Mouse (Mus musculus) erythroid progenitor cell, adult 5-6 weeks (primary cell): ENCODE data around the gene Fubp3. TPM values are rescaled to one million over a fixed set of nuclear protein-coding genes. Genes with fewer than 3 reads are reported as not detected.

Experiments
- ATAC-seq: replicated peaks from 2 replicates; pipeline ENCODE4 v1.8.0; 2016; ENCODE audit warnings: moderate number of reproducible peaks, mild to moderate bottlenecking, moderate TSS enrichment, inconsistent platforms; ENCODE audit not compliant: poor library complexity, low FRiP score, severe bottlenecking
- total RNA-seq, 2 experiments: library from RNA; stranded (forward) in 1 of 2; stranded (reverse) in 1 of 2; fragments of 150-400 nt in 1 of 2; fragments of 186-747, 209-891 nt in 1 of 2; gene quantifications; 2 replicates each; pipeline versions ENCODE4 v1.2.3 to v1.2.4; 2015 to 2017; ENCODE audit warnings: low replicate concordance in 2 of 2

Fubp3 gene
- total RNA-seq, 2 experiments from 2014 or later, result 3.4 to 3.6 TPM

DNA sequence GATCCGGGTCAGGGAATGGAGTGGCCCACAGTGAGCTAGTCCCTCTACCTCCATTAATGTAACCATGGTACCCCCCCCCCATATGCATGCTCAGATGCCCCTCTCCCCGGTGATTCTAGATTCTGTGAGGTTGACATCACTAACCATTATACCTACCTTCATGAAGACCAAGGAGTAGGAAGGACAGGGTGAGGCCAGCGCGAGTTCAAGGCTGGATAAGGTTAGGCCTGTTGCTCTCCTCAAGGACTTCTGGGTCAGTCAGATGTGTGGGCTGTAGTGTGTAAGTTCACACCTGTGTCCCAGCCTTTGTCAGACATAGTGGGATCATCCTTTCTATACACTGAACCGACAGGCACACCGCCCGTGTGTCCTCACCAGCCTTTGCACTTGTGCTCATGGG lies 83.9 kb downstream of the Fubp3 start:
- no peak for ATAC-seq

DNA sequence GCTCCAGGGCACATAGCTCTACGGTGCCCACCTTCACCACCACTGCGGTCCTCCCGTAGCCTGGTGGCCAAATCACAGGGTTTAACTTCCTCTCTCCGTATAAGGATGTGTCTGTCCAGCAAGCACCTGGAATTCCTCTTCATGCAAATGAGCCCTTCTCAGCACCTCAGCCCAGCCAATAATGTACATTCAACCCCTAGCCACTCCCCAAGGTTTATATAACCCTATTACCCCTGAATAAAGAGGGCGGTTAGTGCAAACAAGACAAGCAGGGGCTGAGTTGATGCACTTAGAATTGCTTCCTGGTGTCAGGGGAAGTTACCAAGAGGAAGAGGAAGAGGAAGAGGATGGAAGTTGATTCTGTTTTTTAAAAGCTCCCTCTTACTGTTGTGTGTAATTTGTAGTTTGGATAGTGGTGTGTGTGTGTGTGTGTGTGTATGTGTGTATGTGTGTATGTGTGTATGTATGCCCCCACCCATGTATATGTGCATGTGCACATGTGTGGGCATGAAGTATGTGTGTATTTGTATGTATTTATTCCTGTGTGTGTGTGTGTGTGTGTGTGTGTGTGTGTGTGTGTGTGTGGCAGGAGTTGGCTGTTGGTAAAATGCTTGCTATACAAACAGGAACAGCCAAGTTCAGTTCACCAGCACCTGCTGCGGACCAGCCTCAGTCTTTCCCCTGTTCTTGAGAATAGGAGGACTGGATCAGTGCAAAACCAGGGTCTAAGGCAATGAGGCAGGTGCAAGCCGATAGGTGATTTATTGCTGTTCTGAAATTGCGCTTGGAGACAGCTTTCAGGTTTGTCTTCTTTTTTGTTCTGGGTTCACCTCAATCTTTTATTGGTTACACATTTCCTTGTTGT lies 90.7 kb downstream of the Fubp3 start:
- ATAC-seq, result no peak

DNA sequence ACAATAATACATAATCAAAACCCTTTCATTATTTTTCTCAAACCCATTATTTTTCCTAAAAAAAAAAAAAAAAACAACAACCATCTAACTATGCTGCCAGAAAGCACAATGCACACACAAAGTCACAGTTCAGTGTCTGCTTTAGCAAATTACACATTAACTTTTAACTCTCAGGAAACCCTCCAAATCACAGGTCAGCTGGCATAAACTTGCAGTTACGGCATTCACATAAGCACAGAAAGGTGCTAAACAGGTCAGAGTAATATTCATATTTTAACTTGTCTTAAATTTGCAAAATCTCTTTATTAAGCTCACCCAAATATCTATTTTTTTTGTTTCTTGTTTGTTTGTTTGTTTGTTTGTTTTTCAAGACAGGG lies 91.3 kb downstream of the Fubp3 start:
- ATAC-seq, result no peak

Other genes with a start within 250 kb of the Fubp3 start
- gene Ass1, start 102.4 kb upstream of the Fubp3 start, total RNA-seq (2015; ENCODE audit: low replicate concordance), result 5.0 and 15.1 TPM in 2 replicates
- gene Ass1, start 102.4 kb upstream of the Fubp3 start, total RNA-seq (2017; ENCODE audit: low replicate concordance), result 3.9 and 6.1 TPM in 2 replicates
- not detected in 2 replicates for gene Prdm12, start 67.4 kb downstream of the Fubp3 start, total RNA-seq (2015; ENCODE audit: low replicate concordance)
- not detected in 2 replicates for gene Prdm12, start 67.4 kb downstream of the Fubp3 start, total RNA-seq (2017; ENCODE audit: low replicate concordance)
- 13.4 and 15.9 TPM in 2 replicates for gene Exosc2, start 98.1 kb downstream of the Fubp3 start, total RNA-seq (2015; ENCODE audit: low replicate concordance)
- 12.6 and 25.5 TPM in 2 replicates for gene Exosc2, start 98.1 kb downstream of the Fubp3 start, total RNA-seq (2017; ENCODE audit: low replicate concordance)
- 10.1 and 26.8 TPM in 2 replicates for gene Abl1, start 115.7 kb downstream of the Fubp3 start, total RNA-seq (2015; ENCODE audit: low replicate concordance)
- 24.1 and 26.5 TPM in 2 replicates for gene Abl1, start 115.7 kb downstream of the Fubp3 start, total RNA-seq (2017; ENCODE audit: low replicate concordance)
- not detected in 2 replicates for gene Qrfp, start 237.9 kb downstream of the Fubp3 start, total RNA-seq (2015; ENCODE audit: low replicate concordance)
- not detected in 2 replicates for gene Qrfp, start 237.9 kb downstream of the Fubp3 start, total RNA-seq (2017; ENCODE audit: low replicate concordance)